Mouse (Mus musculus) urinary bladder, adult 2 months (tissue): ENCODE measurements around the gene Mvb12a. TPM values are rescaled to one million over a fixed set of nuclear protein-coding genes. Genes with fewer than 3 reads are reported as not detected.

Source experiments
- DNase-seq: peaks from one replicate; pipeline ENCODE4 v3.0.0; 2022; ENCODE audit warnings: low spot score
- polyA plus RNA-seq: library from polyadenylated mRNA; depleted of rRNA; stranded (reverse); fragments of >200 nt; gene quantifications from 2 replicates; pipeline ENCODE4 v1.2.3, GENCODE M21; 2012; rRNA removed

The Mvb12a gene
- polyA plus RNA-seq, 1 experiment = 115 TPM

GRCm38 (mm10) chr8:71593556-71594323 is 51.0 kb downstream of the Mvb12a start:
- DNase-seq = peak; percentile 21

DNA sequence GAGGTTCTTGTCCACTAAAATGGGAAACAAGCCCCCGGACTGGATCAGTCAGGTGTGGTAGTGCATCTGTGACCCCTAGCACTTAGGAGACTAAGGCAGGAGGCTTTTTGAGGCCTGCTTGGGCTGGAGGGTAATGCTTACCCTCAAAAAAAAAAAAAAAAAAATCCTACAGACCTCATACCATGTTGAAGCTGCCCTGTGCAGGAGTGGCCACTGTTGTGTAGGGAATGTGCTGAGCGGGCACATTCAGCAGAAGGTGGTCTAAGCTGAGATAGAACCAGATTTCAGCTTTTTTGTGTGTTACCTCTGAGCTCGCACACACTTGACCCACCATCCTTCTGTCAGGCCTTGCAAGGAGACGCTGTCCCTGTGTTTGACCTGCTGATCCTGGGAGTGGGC is 51.6 kb downstream of the Mvb12a start:
- DNase-seq = no peak

DNA sequence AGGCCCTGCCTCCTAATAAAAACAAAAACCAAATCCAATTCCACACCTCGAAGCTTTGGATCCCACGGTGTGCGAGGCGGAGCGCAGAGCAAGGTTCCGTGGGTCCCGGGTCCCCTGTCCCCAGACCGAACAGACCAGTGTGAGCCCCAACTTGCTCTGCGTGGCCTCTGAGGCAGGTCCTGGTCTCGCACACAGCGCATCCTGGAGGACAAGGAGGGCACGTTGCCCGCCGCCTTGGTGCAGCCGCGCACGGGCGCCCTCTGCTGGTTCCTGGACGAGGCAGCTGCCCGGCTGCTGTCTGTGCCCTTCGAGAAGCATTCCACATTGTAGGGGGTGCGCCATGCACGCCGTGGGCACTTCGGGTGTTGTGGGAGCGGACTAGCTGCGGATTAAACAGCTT is 53.1 kb downstream of the Mvb12a start:
- DNase-seq = peak; percentile 84

GRCm38 (mm10) chr8:71596384-71596783 is 53.7 kb downstream of the Mvb12a start:
- DNase-seq = no peak

GRCm38 (mm10) chr8:71596798-71597197 is 54.1 kb downstream of the Mvb12a start:
- no peak for DNase-seq

- DNase-seq = no peak
Measured at GRCm38 (mm10) chr8:71597451-71597850, 54.7 kb downstream of the Mvb12a start, which contains the start of gene Fam129c. Gene Fam129c, plus strand, starts transcription at chr8:71597648.

Other genes starting within 250 kb of the Mvb12a start
- 218 and 244 TPM in 2 replicates for gene Use1, start 176.1 kb upstream of the Mvb12a start, polyA plus RNA-seq
- gene Ocel1, start 171.6 kb upstream of the Mvb12a start, polyA plus RNA-seq = 10.3 and 12.0 TPM in 2 replicates
- gene Nr2f6, start 161.0 kb upstream of the Mvb12a start, polyA plus RNA-seq = 65.7 and 75.0 TPM in 2 replicates
- gene Ushbp1, start 147.1 kb upstream of the Mvb12a start, polyA plus RNA-seq = 22.0 and 23.9 TPM in 2 replicates
- gene Babam1, start 146.1 kb upstream of the Mvb12a start, polyA plus RNA-seq = 87.3 and 92.4 TPM in 2 replicates
- gene Ankle1, start 136.9 kb upstream of the Mvb12a start, polyA plus RNA-seq = 1.9 and 2.6 TPM in 2 replicates
- 43.8 and 49.5 TPM in 2 replicates for gene Abhd8, start 79.3 kb upstream of the Mvb12a start, polyA plus RNA-seq
- 38.5 and 45.3 TPM in 2 replicates for gene Mrpl34, start 78.0 kb upstream of the Mvb12a start, polyA plus RNA-seq
- gene Dda1, start 73.7 kb upstream of the Mvb12a start, polyA plus RNA-seq = 56.7 and 67.3 TPM in 2 replicates
- 22.1 and 23.9 TPM in 2 replicates for gene Ano8, start 57.0 kb upstream of the Mvb12a start, polyA plus RNA-seq
- gene Gtpbp3, start 54.8 kb upstream of the Mvb12a start, polyA plus RNA-seq = 21.9 and 25.5 TPM in 2 replicates
- gene Plvap, start 31.2 kb upstream of the Mvb12a start, polyA plus RNA-seq = 59.3 and 67.0 TPM in 2 replicates
- gene Ccdc194, start 17.2 kb upstream of the Mvb12a start, polyA plus RNA-seq = 0.12 TPM in 2 replicates
- gene Bst2, start 5.5 kb upstream of the Mvb12a start, polyA plus RNA-seq = 110 and 117 TPM in 2 replicates
- 2.3 and 3.0 TPM in 2 replicates for gene Tmem221, start 15.9 kb downstream of the Mvb12a start, polyA plus RNA-seq
- 0.01 and 0.04 TPM in 2 replicates for gene Nxnl1, start 23.7 kb downstream of the Mvb12a start, polyA plus RNA-seq
- gene Slc27a1, start 26.0 kb downstream of the Mvb12a start, polyA plus RNA-seq = 57.3 and 63.8 TPM in 2 replicates
- 41.7 and 60.4 TPM in 2 replicates for gene Pgls, start 49.3 kb downstream of the Mvb12a start, polyA plus RNA-seq
- gene Fam129c, start 54.7 kb downstream of the Mvb12a start, polyA plus RNA-seq = 3.1 and 3.7 TPM in 2 replicates
- 124 and 144 TPM in 2 replicates for gene Colgalt1, start 68.1 kb downstream of the Mvb12a start, polyA plus RNA-seq
- gene Unc13a, start 128.8 kb downstream of the Mvb12a start, polyA plus RNA-seq = 0.44 and 0.47 TPM in 2 replicates
- 14.9 and 17.1 TPM in 2 replicates for gene Jak3, start 133.4 kb downstream of the Mvb12a start, polyA plus RNA-seq
- 7.7 and 11.7 TPM in 2 replicates for gene Insl3, start 146.3 kb downstream of the Mvb12a start, polyA plus RNA-seq
- 4.8 and 7.4 TPM in 2 replicates for gene B3gnt3, start 158.9 kb downstream of the Mvb12a start, polyA plus RNA-seq
- 4.5 and 5.3 TPM in 2 replicates for gene Fcho1, start 182.8 kb downstream of the Mvb12a start, polyA plus RNA-seq